Mouse (Mus musculus): ENCODE measurements at regions not wholly inside any gene's neighbourhood (a gene's known extent, or its start where the extent isn't known, plus 50 kb on each side); places are given as distances from the start of the nearest gene placed in this dataset.

GRCm38 (mm10) chr2:166432948-166433654, 277.6 kb upstream of the Sulf2 start:
- Histone ChIP-seq H3K9ac (replicated peaks) (no peak overlapping the region), H3K36me3 (replicated peaks; ENCODE audit: control insufficient read depth, insufficient read depth, low read depth) (no peaks in the 10 kb centered on the region), H3K4me2 (ENCODE audit: low read depth) (no peak overlapping the region), H3K27me3 (ENCODE audit: control insufficient read depth, insufficient read depth, low read length) (no peaks in the 10 kb centered on the region), H3K9me3 (ENCODE audit: control insufficient read depth, low read length) (no peaks in the 10 kb centered on the region), H3K4me3 (ENCODE audit: insufficient read depth in 1 of 2, low read depth in 2 of 2, low read length in 2 of 2) (no peak overlapping the region), H3K27ac (no peak overlapping the region), H3K4me1 (replicated peaks; ENCODE audit: control insufficient read depth in 2 of 2, insufficient read depth in 2 of 2, low read length in 1 of 2) (no peaks in the 10 kb centered on the region; a peak in 1 of 4 replicates)
- ATAC-seq (ENCODE audit: insufficient read depth) = no peak
- DNase-seq (ENCODE audit: low read depth in 3 of 3, low spot score in 3 of 3) = no peak
- 66% methylated on average over 13 of the region's 13 CpGs for WGBS (ENCODE audit: insufficient replicate concordance)
- TF ChIP-seq CTCF (IDR thresholded peaks at IDR 0.05; ENCODE audit: low read depth) (no peak), EP300 (IDR thresholded peaks at IDR 0.05; ENCODE audit: low read depth) (no peak)

- H3K27me3 ChIP-seq (ENCODE audit: control insufficient read depth, insufficient read depth, low read length) = no peaks in the 10 kb centered on the region
- DNase-seq (ENCODE audit: low read depth in 3 of 3, low spot score in 3 of 3) (no peak), ATAC-seq (ENCODE audit: insufficient read depth) (no peak)
- no peak overlapping the region for H3K4me2 ChIP-seq (ENCODE audit: low read depth)
- H3K9ac ChIP-seq (replicated peaks) = no peak overlapping the region
- no peak overlapping the region for H3K27ac ChIP-seq
- 66% methylated on average over 8 of the region's 8 CpGs for WGBS (ENCODE audit: insufficient replicate concordance)
- H3K36me3 ChIP-seq (replicated peaks; ENCODE audit: control insufficient read depth, insufficient read depth, low read depth) = no peaks in the 10 kb centered on the region
- no peak for TF ChIP-seq EP300 (IDR thresholded peaks at IDR 0.05; ENCODE audit: low read depth)
- TF ChIP-seq CTCF (IDR thresholded peaks at IDR 0.05; ENCODE audit: low read depth) = no peak
- no peaks in the 10 kb centered on the region for H3K9me3 ChIP-seq (ENCODE audit: control insufficient read depth, low read length)
- no peaks in the 10 kb centered on the region; a peak in 1 of 4 replicates for H3K4me1 ChIP-seq (replicated peaks; ENCODE audit: control insufficient read depth in 2 of 2, insufficient read depth in 2 of 2, low read length in 1 of 2)
- no peak overlapping the region for H3K4me3 ChIP-seq (ENCODE audit: insufficient read depth in 1 of 2, low read depth in 2 of 2, low read length in 2 of 2)
Observed at GRCm38 (mm10) chr2:166432531-166432930, 277.1 kb upstream of the Sulf2 start.

- Histone ChIP-seq H3K4me1 (replicated peaks; ENCODE audit: control insufficient read depth in 2 of 2, insufficient read depth in 2 of 2, low read length in 1 of 2) (no peaks in the 10 kb centered on the region; a peak in 1 of 4 replicates), H3K36me3 (replicated peaks; ENCODE audit: control insufficient read depth, insufficient read depth, low read depth) (no peaks in the 10 kb centered on the region), H3K27ac (no peak overlapping the region), H3K4me3 (ENCODE audit: insufficient read depth in 1 of 2, low read depth in 2 of 2, low read length in 2 of 2) (no peak overlapping the region), H3K27me3 (ENCODE audit: control insufficient read depth, insufficient read depth, low read length) (no peaks in the 10 kb centered on the region), H3K4me2 (ENCODE audit: low read depth) (no peak overlapping the region), H3K9ac (replicated peaks) (no peak overlapping the region), H3K9me3 (ENCODE audit: control insufficient read depth, low read length) (no peaks in the 10 kb centered on the region)
- DNase-seq (ENCODE audit: low read depth in 3 of 3, low spot score in 3 of 3) (no peak), ATAC-seq (ENCODE audit: insufficient read depth) (no peak)
- 43% methylated on average over 5 of the region's 5 CpGs for WGBS (ENCODE audit: insufficient replicate concordance)
- TF ChIP-seq CTCF (IDR thresholded peaks at IDR 0.05; ENCODE audit: low read depth) (no peak), EP300 (IDR thresholded peaks at IDR 0.05; ENCODE audit: low read depth) (no peak)
Observed at GRCm38 (mm10) chr2:166429918-166430317, 274.5 kb upstream of the Sulf2 start.

- Histone ChIP-seq H3K4me2 (ENCODE audit: low read depth) (no peak overlapping the region), H3K27me3 (ENCODE audit: control insufficient read depth, insufficient read depth, low read length) (no peaks in the 10 kb centered on the region), H3K27ac (no peak overlapping the region), H3K4me1 (replicated peaks; ENCODE audit: control insufficient read depth in 2 of 2, insufficient read depth in 2 of 2, low read length in 1 of 2) (no peaks in the 10 kb centered on the region; a peak in 1 of 4 replicates), H3K4me3 (ENCODE audit: insufficient read depth in 1 of 2, low read depth in 2 of 2, low read length in 2 of 2) (no peak overlapping the region), H3K36me3 (replicated peaks; ENCODE audit: control insufficient read depth, insufficient read depth, low read depth) (no peaks in the 10 kb centered on the region), H3K9ac (replicated peaks) (no peak overlapping the region), H3K9me3 (ENCODE audit: control insufficient read depth, low read length) (no peaks in the 10 kb centered on the region)
- DNase-seq (ENCODE audit: low read depth in 3 of 3, low spot score in 3 of 3) = no peak
- WGBS (ENCODE audit: insufficient replicate concordance) = 76% methylated on average over 12 of the region's 12 CpGs
- ATAC-seq (ENCODE audit: insufficient read depth) = no peak
- TF ChIP-seq CTCF (IDR thresholded peaks at IDR 0.05; ENCODE audit: low read depth) = no peak
Observed at GRCm38 (mm10) chr2:166429494-166429893, 274.0 kb upstream of the Sulf2 start.

- ATAC-seq (ENCODE audit: insufficient read depth) = no peak
- no peaks in the 10 kb centered on the region for H3K27me3 ChIP-seq (ENCODE audit: control insufficient read depth, insufficient read depth, low read length)
- H3K4me2 ChIP-seq (ENCODE audit: low read depth) = no peak overlapping the region
- no peak for DNase-seq (ENCODE audit: low read depth in 3 of 3, low spot score in 3 of 3)
- TF ChIP-seq CTCF (IDR thresholded peaks at IDR 0.05; ENCODE audit: low read depth) (no peak), EP300 (IDR thresholded peaks at IDR 0.05; ENCODE audit: low read depth) (no peak)
- H3K36me3 ChIP-seq (replicated peaks; ENCODE audit: control insufficient read depth, insufficient read depth, low read depth) = no peaks in the 10 kb centered on the region
- WGBS (ENCODE audit: insufficient replicate concordance) = 60% methylated on average over 6 of the region's 6 CpGs
- no peaks in the 10 kb centered on the region; a peak in 1 of 4 replicates for H3K4me1 ChIP-seq (replicated peaks; ENCODE audit: control insufficient read depth in 2 of 2, insufficient read depth in 2 of 2, low read length in 1 of 2)
- H3K9me3 ChIP-seq (ENCODE audit: control insufficient read depth, low read length) = no peaks in the 10 kb centered on the region
- H3K27ac ChIP-seq = no peak overlapping the region
- no peak overlapping the region for H3K4me3 ChIP-seq (ENCODE audit: insufficient read depth in 1 of 2, low read depth in 2 of 2, low read length in 2 of 2)
- H3K9ac ChIP-seq (replicated peaks) = no peak overlapping the region
Observed at GRCm38 (mm10) chr2:166427390-166427789, 271.9 kb upstream of the Sulf2 start.
